Comparison of ENCODE assay signal across 8 mouse cellular contexts in the genomic region with DNA sequence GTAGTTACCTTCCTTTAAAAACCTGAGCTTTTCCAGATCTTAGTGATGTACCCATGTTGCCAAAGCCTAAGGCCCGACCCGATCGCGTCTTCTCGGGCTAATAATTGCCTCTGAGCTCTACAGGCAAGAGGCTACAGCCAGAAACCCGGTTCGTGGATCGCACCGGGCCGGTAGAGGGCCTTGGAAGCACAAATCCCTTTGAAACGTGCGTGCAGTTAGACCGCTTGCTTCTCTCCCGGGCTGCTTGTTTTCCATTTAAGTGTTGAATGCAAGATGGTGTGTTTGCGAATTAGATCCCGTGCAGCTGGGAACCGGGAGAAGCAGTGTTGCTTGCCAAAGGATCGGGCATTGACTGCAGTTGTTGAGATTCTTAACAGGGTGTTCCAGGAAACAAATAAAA. TPM values are rescaled to one million over a fixed set of nuclear protein-coding genes. Genes with fewer than 3 reads are reported as not detected.
DNase-seq lines count a peak whose midpoint lies in the region; ATAC-seq and TF ChIP-seq lines count a peak whose summit lies in the region.

No protein-coding gene starts in this region.

- no peak for ATAC-seq in hindbrain, postnatal 0 days
- ATAC-seq in activated CD4-positive, CD25-positive, alpha-beta regulatory T cell, adult 4 months = no peak

- no peaks in the 10 kb centered on the region for H3K27me3 ChIP-seq in hindbrain, postnatal 0 days (ENCODE audit: insufficient read depth, low read length)

- peak overlapping the region; percentile 51 for H3K9ac ChIP-seq in hindbrain, postnatal 0 days (replicated peaks; ENCODE audit: low read length)

- H3K36me3 ChIP-seq in hindbrain, postnatal 0 days (ENCODE audit: insufficient read depth, low read length) = no peaks in the 10 kb centered on the region
- no peaks in the 10 kb centered on the region for H3K36me3 ChIP-seq in macrophage (ENCODE audit: inconsistent target)

- peak overlapping the region; percentile 97 for H3K4me2 ChIP-seq in hindbrain, postnatal 0 days (ENCODE audit: low read depth, low read length)

- H3K4me3 ChIP-seq in gastrocnemius, adult 2 months = peak overlapping the region; percentile 94
- H3K4me3 ChIP-seq in hindbrain, postnatal 0 days (ENCODE audit: low read length) = peak overlapping the region; percentile 88
- peak overlapping the region; percentile 18 for H3K4me3 ChIP-seq in macrophage (ENCODE audit: inconsistent target)

- peak; percentile 75 to 89 for DNase-seq in adrenal gland, adult (ENCODE audit: inconsistent age in 2 of 2, low spot score in 1 of 2)
- DNase-seq in cerebellum, postnatal 25 days = peak; percentile 61 to 73
- peak; percentile 67 for DNase-seq in gastrocnemius, adult 2 months
- peak; percentile 76 for DNase-seq in hindbrain, postnatal 0 days (ENCODE audit: low spot score)
- DNase-seq in left cerebral cortex, postnatal 10 days (ENCODE audit: extremely low spot score in 1 of 2, low spot score in 2 of 2) = peak; percentile 66 to 69
- DNase-seq in right cerebral cortex, postnatal 25 days = peak; percentile 57

- peak; percentile 34 for TF ChIP-seq CTCF in gastrocnemius, adult 2 months (IDR thresholded peaks at IDR 0.05)
- TF ChIP-seq CTCF in hindbrain, postnatal 0 days (IDR thresholded peaks at IDR 0.05; ENCODE audit: low read depth) = peak; percentile 49

- intact Hi-C loops in gastrocnemius, adult 2 months (cut with DNase I) = loop anchor here (5.0 kb wide), 2 partner anchors 107 to 173 kb away; a partner anchor contains a TSS
- intact Hi-C loops in left cerebral cortex, postnatal 10 days (cut with DNase I) = no loop called here

- WGBS in hindbrain, postnatal 0 days = 2% methylated on average over 18 of the region's 18 CpGs
- 5% methylated on average over 18 of the region's 18 CpGs for WGBS in macrophage (ENCODE audit: missing documents)

- H3K27ac ChIP-seq in gastrocnemius, adult 2 months = peak overlapping the region; percentile 83
- H3K27ac ChIP-seq in hindbrain, postnatal 0 days = peak overlapping the region; percentile 85
- peak overlapping the region; percentile 93 for H3K27ac ChIP-seq in macrophage

- 0 out of 2 replicates have a peak, but pooled peaks cover 9% of the 10 kb centered on the region for H3K4me1 ChIP-seq in hindbrain, postnatal 0 days (ENCODE audit: insufficient read depth, low read length)

- H3K79me2 ChIP-seq in macrophage (ENCODE audit: inconsistent target) = peaks cover 37% of the 10 kb centered on the region

- no peaks in the 10 kb centered on the region for H3K9me3 ChIP-seq in hindbrain, postnatal 0 days (ENCODE audit: low read length)

RNA-seq across cellular contexts. Expression of a gene that starts 0.8 kb away (rescaled TPM):
- total RNA-seq in gastrocnemius, adult 2 months (2021) = 1 to 10 TPM; 7.1 to 7.5 TPM
- total RNA-seq in hindbrain, postnatal 0 days (2014; rRNA removed) = 57.6 and 66.8 TPM in 2 replicates
- 34.1 and 34.6 TPM in 2 replicates for polyA plus RNA-seq in hindbrain, postnatal 0 days (2015; fragmentation: Nextera tagmentation; extraction: Ambion mirVana)
- total RNA-seq in left cerebral cortex, postnatal 10 days (2021) = 10 to 100 TPM; 39.1 to 39.3 TPM
- 10 to 100 TPM in 11 of 26 experiments, 1 to 10 TPM in 15; 2.3 to 15.9 (median 9.1) TPM for total RNA-seq in macrophage (2018; cell fraction: chromatin; rRNA removed)
- total RNA-seq in macrophage (2018; cell fraction: cytosol; rRNA removed) = 10 to 100 TPM in 25 of 26 experiments, 1 to 10 TPM in 1; 9.2 to 16.2 (median 12.9) TPM
- total RNA-seq in macrophage (2018; cell fraction: nucleus; rRNA removed) = 10 to 100 TPM in 6 of 26 experiments, 1 to 10 TPM in 20; 5.1 to 68.1 (median 7.5) TPM
- 6.4 to 103 TPM (median 10.0 TPM) in 3 replicates for polyA plus RNA-seq in macrophage (2018)
- 1 to 10 TPM; 1.7 to 5.6 TPM for polyA plus RNA-seq in activated CD4-positive, CD25-positive, alpha-beta regulatory T cell, adult 4 months (2017; shearing (Covaris generic))

Comparison
In these comparisons a context has a peak if more than half of its experiments do, and no peak if none do; other contexts are left out.
1. H3K4me3 ChIP-seq: peak in every context shown above with its lines; median percentile 94 in gastrocnemius, adult 2 months; 88 in hindbrain, postnatal 0 days; 18 in macrophage.